Mouse (Mus musculus): ENCODE results near the gene Ccdc8.
A peak's percentile ranks its signal among the peaks of the same experiment; 100 is the strongest.

Ccdc8 gene

DNA sequence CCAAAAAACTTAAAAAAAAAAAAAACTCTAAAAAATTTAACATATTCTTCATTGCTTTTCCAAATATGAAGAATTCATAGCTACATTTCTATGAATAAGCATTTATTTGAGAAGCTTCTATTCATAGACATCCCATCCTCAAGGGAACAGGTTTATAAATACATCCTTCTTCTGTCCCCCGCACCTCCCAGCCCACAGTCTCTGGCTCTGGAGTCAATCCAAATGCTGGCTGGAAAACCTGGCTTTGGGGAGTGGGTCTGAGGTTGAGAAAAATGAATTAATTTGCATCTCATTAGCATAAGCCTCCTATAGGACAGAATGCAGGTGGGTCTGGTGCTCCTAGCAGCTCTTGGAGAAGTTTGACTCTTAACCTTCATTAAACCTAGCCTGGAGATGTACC, 53.2 kb downstream of the Ccdc8 start:
- DNase-seq (ENCODE audit: low read depth, low spot score): peak; percentile 49

Measured in R1 (cell line).